Mouse (Mus musculus) frontal cortex, postnatal 14 days (tissue): Measurements from ENCODE around the gene Pum1.

Source experiments
- DNase-seq, 2 experiments: peaks; one replicate each; pipeline ENCODE4 v3.0.0; 2022; ENCODE audit warnings: low spot score in 2 of 2

The Pum1 gene

GRCm38 (mm10) chr4:130791811-130792375, 128.8 kb downstream of the Pum1 start:
- DNase-seq, result no peak

- DNase-seq, result no peak
Observed at GRCm38 (mm10) chr4:130792376-130793179, 129.5 kb downstream of the Pum1 start, which contains the start of gene Sdc3. Gene Sdc3, plus strand, starts transcription at chr4:130792537.

- no peak for DNase-seq
Observed at GRCm38 (mm10) chr4:130793180-130793501, 130.0 kb downstream of the Pum1 start.

- no peak for DNase-seq
Observed at GRCm38 (mm10) chr4:130794771-130795170, 131.7 kb downstream of the Pum1 start.

GRCm38 (mm10) chr4:130795970-130796369, 132.8 kb downstream of the Pum1 start:
- no peak for DNase-seq

- no peak for DNase-seq
Observed at GRCm38 (mm10) chr4:130797201-130798051, 134.3 kb downstream of the Pum1 start.

GRCm38 (mm10) chr4:130798416-130798815, 135.3 kb downstream of the Pum1 start:
- DNase-seq, result no peak

- DNase-seq, result no peak
Observed at GRCm38 (mm10) chr4:130799118-130799517, 136.0 kb downstream of the Pum1 start.

GRCm38 (mm10) chr4:130799582-130799981, 136.5 kb downstream of the Pum1 start:
- DNase-seq, result no peak

GRCm38 (mm10) chr4:130800147-130800546, 137.0 kb downstream of the Pum1 start:
- no peak for DNase-seq

GRCm38 (mm10) chr4:130801198-130801597, 138.1 kb downstream of the Pum1 start:
- no peak for DNase-seq

- no peak for DNase-seq
Observed at GRCm38 (mm10) chr4:130801624-130802329, 138.7 kb downstream of the Pum1 start.

GRCm38 (mm10) chr4:130803591-130803990, 140.5 kb downstream of the Pum1 start:
- DNase-seq, result no peak

- no peak for DNase-seq
Observed at GRCm38 (mm10) chr4:130804292-130804691, 141.2 kb downstream of the Pum1 start.

- no peak for DNase-seq
Observed at GRCm38 (mm10) chr4:130804771-130805361, 141.7 kb downstream of the Pum1 start.

GRCm38 (mm10) chr4:130805746-130806145, 142.6 kb downstream of the Pum1 start:
- no peak for DNase-seq

GRCm38 (mm10) chr4:130806746-130807145, 143.6 kb downstream of the Pum1 start:
- DNase-seq, result no peak

GRCm38 (mm10) chr4:130809784-130810183, 146.7 kb downstream of the Pum1 start:
- DNase-seq, result no peak

- no peak for DNase-seq
Observed at GRCm38 (mm10) chr4:130810845-130811244, 147.7 kb downstream of the Pum1 start.

GRCm38 (mm10) chr4:130811385-130811784, 148.3 kb downstream of the Pum1 start:
- no peak for DNase-seq

GRCm38 (mm10) chr4:130813958-130814357, 150.8 kb downstream of the Pum1 start:
- no peak for DNase-seq
